Mouse (Mus musculus): Measurements from ENCODE around the gene Cip2a.

Gene Cip2a

DNA sequence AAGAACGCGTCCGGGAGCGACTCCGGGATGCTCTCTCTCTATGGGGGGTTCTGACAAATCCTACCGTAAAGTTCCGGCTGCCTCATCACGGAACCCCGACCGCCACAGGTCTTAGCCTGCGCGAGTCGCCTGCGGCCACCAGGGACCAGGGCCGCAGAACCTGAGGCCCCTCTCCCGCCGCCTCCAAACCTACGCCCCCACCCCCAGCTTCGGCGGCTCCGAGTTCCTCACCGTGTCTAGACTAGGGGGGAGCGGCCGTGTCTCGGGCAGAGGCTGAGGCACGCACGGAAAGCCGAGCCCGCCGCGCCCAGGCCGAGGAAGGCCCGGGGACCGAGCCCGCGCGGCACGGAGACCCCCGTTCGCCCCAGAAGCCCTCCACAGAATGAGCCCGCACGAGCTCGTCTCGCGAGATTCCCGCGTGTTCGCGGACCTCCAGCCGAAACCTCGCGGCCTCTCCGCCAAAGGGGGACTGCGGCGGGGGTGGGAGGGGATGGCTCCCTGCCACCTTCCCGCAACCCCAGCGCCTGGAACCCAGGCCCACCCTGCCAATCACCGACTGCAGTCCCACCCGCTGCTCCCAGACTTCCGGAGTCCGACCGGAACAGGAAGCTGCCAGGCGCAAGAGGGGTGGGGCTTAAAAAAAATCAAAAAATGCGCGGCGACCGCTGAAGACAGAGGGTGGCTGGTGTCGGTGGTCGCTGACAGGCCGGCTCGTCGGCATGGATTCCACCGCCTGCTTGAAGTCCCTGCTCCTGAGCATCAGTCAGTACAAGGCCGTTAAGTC is at the start of gene Cip2a, which contains the start of gene Dzip3:
Cip2a (plus strand) TSS at position 627 of the 784 bp plus-strand sequence.
Dzip3 (minus strand) TSS at position 607 of the 784 bp plus-strand sequence.
- peak; percentile 62 to 76 for DNase-seq (ENCODE audit: low read depth in 1 of 2, low spot score in 2 of 2)

DNA sequence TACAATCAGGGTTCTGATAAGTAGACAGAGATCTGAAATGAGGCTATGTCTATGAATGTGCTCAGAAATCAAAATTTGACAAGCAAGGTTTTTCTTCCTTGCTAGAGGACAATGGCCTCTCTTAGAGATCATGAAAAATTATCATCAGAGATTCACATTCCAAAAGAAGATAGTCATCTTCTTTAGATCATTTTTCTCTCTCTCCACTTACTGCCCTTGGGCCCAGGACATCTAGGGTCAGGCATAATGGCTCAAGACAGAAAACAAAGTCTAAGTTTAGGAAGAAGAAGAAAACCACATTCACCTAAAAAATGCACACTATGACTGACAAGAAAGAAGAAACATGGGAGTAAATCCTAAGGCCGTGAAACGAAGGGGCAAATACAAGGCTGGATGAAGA is 21.0 kb upstream of the Cip2a start:
- DNase-seq (ENCODE audit: low read depth in 1 of 2, low spot score in 2 of 2), result no peak

GRCm38 (mm10) chr16:48973548-48973947 is 20.4 kb upstream of the Cip2a start:
- no peak for DNase-seq (ENCODE audit: low read depth in 1 of 2, low spot score in 2 of 2)

DNA sequence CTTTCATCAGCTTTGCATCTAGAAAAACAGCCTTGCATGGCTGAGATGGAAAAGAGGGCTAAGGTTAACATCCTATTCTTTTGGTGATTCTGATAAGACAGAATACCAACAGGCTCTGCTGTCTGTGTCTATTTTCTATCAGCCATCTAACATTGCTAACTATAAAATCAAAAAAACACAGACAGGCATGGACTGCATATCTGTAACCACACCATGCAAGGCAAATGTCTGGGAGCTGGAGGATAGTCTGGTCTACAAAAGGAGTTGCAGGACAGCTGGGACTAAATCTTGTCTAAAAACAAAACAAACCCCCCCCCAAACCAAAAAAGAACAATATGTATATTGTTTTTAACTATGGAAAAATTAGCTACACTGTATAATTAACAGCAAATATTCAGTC is 14.0 kb upstream of the Cip2a start:
- no peak for DNase-seq (ENCODE audit: low read depth in 1 of 2, low spot score in 2 of 2)

- no peak for DNase-seq (ENCODE audit: low read depth in 1 of 2, low spot score in 2 of 2)
These were observed 8.9 kb upstream of the Cip2a start for GRCm38 (mm10) chr16:48985034-48985627.

GRCm38 (mm10) chr16:48989700-48990099 is 4.3 kb upstream of the Cip2a start:
- no peak for DNase-seq (ENCODE audit: low read depth in 1 of 2, low spot score in 2 of 2)

GRCm38 (mm10) chr16:48992437-48993230 is 1.4 kb upstream of the Cip2a start:
- DNase-seq (ENCODE audit: low read depth in 1 of 2, low spot score in 2 of 2), result no peak

- DNase-seq (ENCODE audit: low read depth in 1 of 2, low spot score in 2 of 2), result no peak
These were observed 790 bp upstream of the Cip2a start for GRCm38 (mm10) chr16:48993231-48993558.

- no peak for DNase-seq (ENCODE audit: low read depth in 1 of 2, low spot score in 2 of 2)
These were observed 333 bp downstream of the Cip2a start for GRCm38 (mm10) chr16:48994343-48994693.

GRCm38 (mm10) chr16:49004151-49004550 is 10.2 kb downstream of the Cip2a start:
- no peak for DNase-seq (ENCODE audit: low read depth in 1 of 2, low spot score in 2 of 2)

DNA sequence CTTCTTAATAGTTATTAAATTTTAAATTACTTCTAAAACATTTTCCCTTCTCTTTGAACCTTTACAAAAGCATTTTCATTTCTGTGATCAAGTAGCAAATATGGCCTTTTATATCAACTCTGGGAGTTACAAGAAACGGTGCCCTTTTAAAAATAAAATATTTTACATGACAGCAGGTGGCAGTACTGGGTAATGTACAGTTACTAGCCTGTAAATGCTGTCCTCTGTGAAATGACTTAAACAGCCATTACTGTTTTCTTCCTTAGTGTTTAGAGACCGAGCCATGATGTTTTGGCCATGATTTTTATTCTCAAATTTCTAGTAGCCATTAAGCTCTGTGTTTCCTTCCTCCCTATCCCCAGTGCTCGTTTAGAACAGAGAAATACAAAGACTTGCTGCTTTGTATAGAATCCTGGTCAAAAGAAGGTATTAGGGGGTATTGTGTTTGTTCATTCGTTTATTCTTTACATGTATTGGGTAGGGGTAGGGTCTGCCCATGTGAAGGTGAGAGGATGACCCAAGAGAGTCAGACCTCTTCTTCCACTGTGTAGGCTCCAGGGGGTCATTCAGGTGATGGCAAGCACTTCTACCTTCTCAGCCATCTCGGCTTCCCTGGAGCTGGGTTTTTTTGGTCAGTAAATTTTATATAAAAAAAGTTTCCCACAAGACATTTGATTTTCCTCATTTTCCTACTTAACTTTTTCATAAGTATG is 22.8 kb downstream of the Cip2a start:
- no peak for DNase-seq (ENCODE audit: low read depth in 1 of 2, low spot score in 2 of 2)

- no peak for DNase-seq (ENCODE audit: low read depth in 1 of 2, low spot score in 2 of 2)
These were observed 41.9 kb downstream of the Cip2a start for GRCm38 (mm10) chr16:49035852-49036251.

DNA sequence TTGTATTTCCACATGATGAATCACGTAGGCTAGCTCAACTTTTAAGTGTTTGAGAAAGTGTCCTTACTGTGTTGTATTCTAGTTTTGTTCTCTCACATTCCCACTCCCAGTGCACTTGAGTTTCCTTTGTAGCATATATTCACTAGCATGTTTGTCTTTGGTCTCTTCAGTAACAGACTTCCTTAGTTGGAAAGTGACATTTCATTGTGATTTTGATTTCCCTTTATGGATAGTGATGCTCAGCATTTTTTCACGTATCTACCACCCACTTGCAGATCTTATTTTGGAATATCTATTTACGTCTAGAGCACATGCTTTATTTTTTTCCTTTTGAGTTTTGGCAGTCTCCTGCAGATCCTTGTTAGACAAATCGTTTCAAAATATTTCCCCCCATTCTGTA is 43.8 kb downstream of the Cip2a start:
- no peak for DNase-seq (ENCODE audit: low read depth in 1 of 2, low spot score in 2 of 2)

- DNase-seq (ENCODE audit: low read depth in 1 of 2, low spot score in 2 of 2), result no peak
These were observed 46.7 kb downstream of the Cip2a start for GRCm38 (mm10) chr16:49040554-49041221.

DNA sequence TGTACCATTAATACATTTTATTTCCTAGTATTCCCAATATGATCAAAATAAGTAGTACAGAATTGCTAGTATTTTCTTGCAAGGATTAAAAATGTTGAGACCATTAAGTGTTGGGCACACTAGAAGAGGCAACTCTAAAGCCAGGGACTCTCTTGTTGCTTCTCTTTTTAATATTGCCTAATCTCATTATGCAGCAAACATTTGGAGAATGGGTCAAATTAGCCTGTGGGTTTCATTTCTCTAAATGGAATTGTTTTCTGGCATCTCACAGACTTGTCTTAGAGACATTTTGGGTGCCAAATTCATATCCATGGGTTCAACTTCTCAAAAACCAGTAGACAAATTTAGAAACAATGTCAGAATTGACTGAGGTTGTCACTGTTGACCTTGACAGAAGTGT is 55.2 kb downstream of the Cip2a start:
- no peak for DNase-seq (ENCODE audit: low read depth in 1 of 2, low spot score in 2 of 2)

- DNase-seq (ENCODE audit: low read depth in 1 of 2, low spot score in 2 of 2), result no peak
These were observed 63.2 kb downstream of the Cip2a start, which contains the start of gene Myh15 for GRCm38 (mm10) chr16:49057186-49057585. Myh15 (plus strand) TSS chr16:49057486.

Data from monocyte, adult 2 months (primary cell).